Mouse (Mus musculus) spleen, postnatal 0 days (tissue): ENCODE results near the gene Gm10563. TPM values are rescaled to one million over a fixed set of nuclear protein-coding genes. Genes with fewer than 3 reads are reported as not detected.

Experiments used
- polyA plus RNA-seq: library from polyadenylated mRNA; unstranded; fragments of >200 nt; fragmentation: Nextera tagmentation; extraction: Ambion mirVana; gene quantifications from 2 replicates; pipeline ENCODE4 v1.2.1, GENCODE M21; 2015

Gene Gm10563
- polyA plus RNA-seq = not detected in 2 replicates

GRCm38 (mm10) chr4:155645308-155645707, at the start of gene Gm10563:
TSS of gene Gm10563 (minus strand) at chr4:155645408.

DNA sequence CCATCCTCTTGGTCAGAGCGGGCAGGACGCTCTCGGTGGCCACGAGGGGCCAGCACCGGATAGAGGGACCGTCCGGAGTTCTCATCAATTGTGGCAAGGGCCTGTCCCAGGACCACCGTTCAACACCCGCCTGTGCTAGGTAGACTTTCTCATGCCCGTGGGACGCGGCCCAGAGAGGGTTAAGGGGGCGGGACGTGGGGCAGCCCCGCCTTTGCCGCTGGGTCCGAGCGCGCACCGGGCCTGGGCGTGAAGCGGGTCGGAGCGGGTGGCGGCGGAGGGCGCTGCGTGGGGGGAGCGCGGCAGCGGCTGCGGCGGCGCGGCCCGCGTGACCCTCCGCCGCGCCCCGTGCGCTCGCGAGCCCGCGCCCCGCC, 48.9 kb upstream of the Gm10563 start, which contains the start of gene Fndc10:
Fndc10 (plus strand) TSS at position 232 of the 371 bp plus-strand sequence.

GRCm38 (mm10) chr4:155668689-155669597, 23.7 kb upstream of the Gm10563 start, which contains the start of gene Mib2:
TSS of gene Mib2 (minus strand) at chr4:155669198.

GRCm38 (mm10) chr4:155653086-155653450, 7.9 kb upstream of the Gm10563 start, which contains the start of gene Mmp23:
TSS of gene Mmp23 (minus strand) at chr4:155653384.

GRCm38 (mm10) chr4:155624338-155625291, 20.6 kb downstream of the Gm10563 start, which contains the start of gene Cdk11b:
TSS of gene Cdk11b (plus strand) at chr4:155624854.

DNA sequence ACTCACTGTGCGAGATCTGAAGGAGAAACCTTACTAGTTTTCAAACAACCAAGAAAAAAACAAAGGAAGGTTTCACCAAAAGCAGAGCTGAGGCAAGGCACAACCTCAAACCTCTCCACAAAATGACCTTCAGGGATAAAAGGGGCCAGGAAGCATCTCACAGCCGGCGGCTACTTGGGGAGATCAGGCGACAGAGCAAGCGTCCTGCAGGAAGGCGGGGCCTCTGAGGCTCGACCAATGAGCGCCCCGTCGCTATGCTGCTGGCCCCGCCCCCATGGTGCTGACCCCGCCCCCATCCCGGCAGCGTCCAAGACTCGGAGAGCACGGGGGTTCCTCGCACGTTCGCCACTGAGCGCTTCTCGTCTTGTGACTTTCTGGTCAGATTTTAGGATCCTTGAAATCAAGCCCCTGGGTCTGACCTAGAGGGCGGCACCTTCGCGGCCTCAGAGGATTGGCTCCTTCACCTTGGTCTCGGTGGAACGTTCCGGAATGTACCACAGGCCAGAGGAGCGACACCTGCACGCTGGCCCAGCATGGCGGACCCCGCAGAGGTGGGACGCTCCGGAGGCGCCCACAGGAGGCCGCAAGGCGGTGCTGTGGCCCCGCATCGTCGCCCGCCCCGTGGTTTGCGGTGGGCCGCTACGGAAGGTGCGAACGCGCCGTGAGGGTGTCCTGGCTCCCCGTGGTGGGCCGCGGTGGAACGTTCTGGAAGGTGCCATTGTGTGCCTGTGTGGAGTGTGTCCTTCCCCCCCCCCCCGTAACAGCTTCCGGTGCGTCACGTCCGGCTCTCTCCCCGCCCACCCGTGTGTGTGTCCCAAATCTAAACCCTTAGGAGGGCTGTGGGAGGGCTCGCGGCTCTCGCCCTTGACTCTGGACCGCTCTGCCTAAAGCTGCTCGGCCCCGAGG, 43.9 kb downstream of the Gm10563 start, which contains the start of gene Slc35e2:
Slc35e2 (plus strand) TSS at position 326 of the 906 bp plus-strand sequence.

Other genes with a start within 250 kb of the Gm10563 start
- 0.11 TPM in 1 of 2 replicates, not detected in the other for gene Gabrd, start 247.3 kb downstream of the Gm10563 start, polyA plus RNA-seq
- gene Cfap74, start 236.2 kb downstream of the Gm10563 start, polyA plus RNA-seq = 0.11 and 0.22 TPM in 2 replicates
- not detected in 2 replicates for gene Tmem52, start 176.3 kb downstream of the Gm10563 start, polyA plus RNA-seq
- gene Gnb1, start 154.0 kb downstream of the Gm10563 start, polyA plus RNA-seq = 166 and 176 TPM in 2 replicates
- gene Nadk, start 83.0 kb downstream of the Gm10563 start, polyA plus RNA-seq = 48.0 and 55.7 TPM in 2 replicates
- 7.6 and 7.7 TPM in 2 replicates for gene Slc35e2, start 44.0 kb downstream of the Gm10563 start, polyA plus RNA-seq
- gene Cdk11b, start 20.6 kb downstream of the Gm10563 start, polyA plus RNA-seq = 54.0 and 56.7 TPM in 2 replicates
- 56.8 and 75.1 TPM in 2 replicates for gene Mmp23, start 8.0 kb upstream of the Gm10563 start, polyA plus RNA-seq
- gene Mib2, start 23.8 kb upstream of the Gm10563 start, polyA plus RNA-seq = 7.3 and 10.4 TPM in 2 replicates
- 2.0 and 3.1 TPM in 2 replicates for gene Fndc10, start 48.9 kb upstream of the Gm10563 start, polyA plus RNA-seq
- gene Ssu72, start 59.4 kb upstream of the Gm10563 start, polyA plus RNA-seq = 82.9 and 89.4 TPM in 2 replicates
- 0.31 and 0.65 TPM in 2 replicates for gene Tmem240, start 89.4 kb upstream of the Gm10563 start, polyA plus RNA-seq
- 45.9 and 48.6 TPM in 2 replicates for gene Atad3a, start 115.7 kb upstream of the Gm10563 start, polyA plus RNA-seq
- gene Vwa1, start 129.3 kb upstream of the Gm10563 start, polyA plus RNA-seq = 7.7 and 9.2 TPM in 2 replicates
- gene Tmem88b, start 140.5 kb upstream of the Gm10563 start, polyA plus RNA-seq = 0.05 TPM in 2 replicates
- 0.41 and 0.63 TPM in 2 replicates for gene Ankrd65, start 145.0 kb upstream of the Gm10563 start, polyA plus RNA-seq
- gene Mrpl20, start 157.5 kb upstream of the Gm10563 start, polyA plus RNA-seq = 202 and 239 TPM in 2 replicates
- gene Ccnl2, start 167.1 kb upstream of the Gm10563 start, polyA plus RNA-seq = 89.4 and 98.1 TPM in 2 replicates
- 120 and 131 TPM in 2 replicates for gene Aurkaip1, start 185.9 kb upstream of the Gm10563 start, polyA plus RNA-seq
- 46.8 and 65.4 TPM in 2 replicates for gene Mxra8, start 194.3 kb upstream of the Gm10563 start, polyA plus RNA-seq
- gene Dvl1, start 202.0 kb upstream of the Gm10563 start, polyA plus RNA-seq = 4.9 and 5.7 TPM in 2 replicates
- 0.14 and 0.18 TPM in 2 replicates for gene Tas1r3, start 218.0 kb upstream of the Gm10563 start, polyA plus RNA-seq
- 7.5 and 8.4 TPM in 2 replicates for gene Cptp, start 224.0 kb upstream of the Gm10563 start, polyA plus RNA-seq
- 31.6 and 32.7 TPM in 2 replicates for gene Ints11, start 224.1 kb upstream of the Gm10563 start, polyA plus RNA-seq
- gene Pusl1, start 246.4 kb upstream of the Gm10563 start, polyA plus RNA-seq = 26.0 and 27.2 TPM in 2 replicates
- 8.0 and 10.8 TPM in 2 replicates for gene Acap3, start 246.4 kb upstream of the Gm10563 start, polyA plus RNA-seq